ENCODE assay signal across 10 mouse cellular contexts in the genomic region with DNA sequence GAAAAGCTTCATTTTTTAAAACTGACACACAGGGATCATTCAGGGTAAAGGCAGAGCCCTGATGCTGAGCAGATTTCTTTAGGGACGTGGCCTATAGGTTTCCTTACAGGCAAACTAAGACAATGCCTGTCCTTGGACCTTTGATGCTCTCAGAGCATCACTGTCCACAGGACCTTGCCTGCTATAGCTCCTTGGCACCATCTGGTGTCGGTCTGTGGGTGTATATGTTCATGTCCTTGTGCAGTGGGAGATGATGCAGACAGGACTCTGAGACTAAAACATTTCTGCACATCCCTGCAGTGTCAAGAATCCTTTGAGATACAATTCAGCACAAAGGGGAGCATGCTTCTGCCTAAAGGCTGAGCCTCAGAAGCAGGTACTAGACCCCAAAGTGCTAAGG. TPM values are rescaled to one million over a fixed set of nuclear protein-coding genes. Genes with fewer than 3 reads are reported as not detected.
A peak's percentile ranks its signal among the peaks of the same experiment; 100 is the strongest.
DNase-seq lines count a peak whose midpoint lies in the region; ATAC-seq and TF ChIP-seq lines count a peak whose summit lies in the region.
"Had no signal": no experiment of that assay in that cellular context is flagged by ENCODE, and none has a peak within 500 bp of the region (broad histone marks: within the 10 kb centered on the region; RNA-seq: fewer than 3 reads in every experiment).

No protein-coding gene starts in this region.

- no peaks in the 10 kb centered on the region for H3K27me3 ChIP-seq in lung, embryonic 14.5 days (ENCODE audit: insufficient read depth, low read length)
- H3K27me3 ChIP-seq: midbrain, embryonic 12.5 days had no signal

- H3K9me3 ChIP-seq in lung, embryonic 14.5 days (ENCODE audit: low read depth, low read length), result no peaks in the 10 kb centered on the region
- H3K9me3 ChIP-seq: midbrain, embryonic 12.5 days had no signal

- no peak overlapping the region for H3K4me2 ChIP-seq in lung, embryonic 14.5 days
- H3K4me2 ChIP-seq: midbrain, embryonic 12.5 days had no signal

- 47% methylated on average over 2 of the region's 2 CpGs for WGBS in lung, embryonic 14.5 days
- WGBS in bone marrow, adult 2 months, result 46% methylated on average over 2 of the region's 2 CpGs

- no peak for ATAC-seq in lung, embryonic 14.5 days (ENCODE audit: insufficient read depth)

- no peaks in the 10 kb centered on the region for H3K4me1 ChIP-seq in lung, embryonic 14.5 days (ENCODE audit: insufficient read depth)
- peaks cover 3% of the 10 kb centered on the region for H3K4me1 ChIP-seq in bone marrow, adult 2 months (ENCODE audit: control insufficient read depth, insufficient read depth, low read length)
- H3K4me1 ChIP-seq: midbrain, embryonic 12.5 days had no signal

- H3K4me3 ChIP-seq in lung, embryonic 14.5 days (ENCODE audit: low read depth, low read length), result no peak overlapping the region
- no peak overlapping the region for H3K4me3 ChIP-seq in bone marrow, adult 2 months (replicated peaks; ENCODE audit: control insufficient read depth, low read depth, low read length)
- H3K4me3 ChIP-seq: midbrain, embryonic 12.5 days had no signal

- peak; percentile 56 for DNase-seq in embryo, embryonic 11.5 days (ENCODE audit: low read depth, low spot score)
- DNase-seq in embryo, embryonic 11 days, result no peak
- DNase-seq in lung, embryonic 14.5 days, result peak; percentile 32
- no peak for DNase-seq in lung, postnatal 4 days
- peak; percentile 80 for DNase-seq in retina, embryonic 14.5 days (ENCODE audit: low spot score)
- no peak for DNase-seq in urinary bladder, postnatal 14 days (ENCODE audit: low spot score)
- no peak for DNase-seq in ovary, postnatal 10 days (ENCODE audit: low spot score)
- DNase-seq: cerebellum, adult 11-12 months had no signal

- no peak overlapping the region for H3K9ac ChIP-seq in lung, embryonic 14.5 days
- H3K9ac ChIP-seq: midbrain, embryonic 12.5 days had no signal

- no peak for TF ChIP-seq POLR2A in bone marrow, adult 2 months (IDR thresholded peaks at IDR 0.05; ENCODE audit: borderline replicate concordance, control insufficient read depth, low read depth, low read length)

- no peaks in the 10 kb centered on the region for H3K36me3 ChIP-seq in lung, embryonic 14.5 days (ENCODE audit: insufficient read depth)
- H3K36me3 ChIP-seq: midbrain, embryonic 12.5 days had no signal

- H3K27ac ChIP-seq in lung, embryonic 14.5 days (ENCODE audit: low read depth), result no peak overlapping the region
- no peak overlapping the region for H3K27ac ChIP-seq in bone marrow, adult 2 months (ENCODE audit: control insufficient read depth, insufficient read depth, low read depth, low read length, poor library complexity)
- H3K27ac ChIP-seq: midbrain, embryonic 12.5 days had no signal

- TF ChIP-seq CTCF in lung, embryonic 14.5 days (IDR thresholded peaks at IDR 0.05; ENCODE audit: low read depth), result peak; percentile 52
- TF ChIP-seq CTCF in bone marrow, adult 2 months (IDR thresholded peaks at IDR 0.05; ENCODE audit: control insufficient read depth, insufficient read depth, low read length), result peak; percentile 83

RNA-seq across cellular contexts. Expression of a gene that starts 19.3 kb away (rescaled TPM):
- 0.05 and 0.07 TPM in 2 replicates for polyA plus RNA-seq in lung, embryonic 14.5 days (2014; fragmentation: Nextera tagmentation; extraction: Ambion mirVana)
- polyA plus RNA-seq in bone marrow, adult 2 months (2011; ENCODE audit: insufficient read depth, insufficient read length, low replicate concordance, missing spikeins), result not detected in 2 replicates

RNA-seq across cellular contexts. Expression of a gene that starts 23.7 kb away (rescaled TPM):
- 5.1 and 5.6 TPM in 2 replicates for polyA plus RNA-seq in lung, embryonic 14.5 days (2014; fragmentation: Nextera tagmentation; extraction: Ambion mirVana)
- polyA plus RNA-seq in bone marrow, adult 2 months (2011; ENCODE audit: insufficient read depth, insufficient read length, low replicate concordance, missing spikeins), result 8.8 and 18.3 TPM in 2 replicates

RNA-seq across cellular contexts. Expression of a gene that starts 47.0 kb away (rescaled TPM):
- polyA plus RNA-seq in lung, embryonic 14.5 days (2014; fragmentation: Nextera tagmentation; extraction: Ambion mirVana), result 23.5 and 24.0 TPM in 2 replicates
- polyA plus RNA-seq in bone marrow, adult 2 months (2011; ENCODE audit: insufficient read depth, insufficient read length, low replicate concordance, missing spikeins), result 11.9 and 15.0 TPM in 2 replicates

Comparison
In these comparisons a context has a peak if more than half of its experiments do, and no peak if none do; other contexts are left out.
1. DNase-seq: peak in embryo, embryonic 11.5 days (single experiment), lung, embryonic 14.5 days (single experiment) and retina, embryonic 14.5 days (single experiment); none in embryo, embryonic 11 days (single experiment), lung, postnatal 4 days (0 of 2), urinary bladder, postnatal 14 days (single experiment) and ovary, postnatal 10 days (single experiment).